Mouse (Mus musculus) heart, embryonic 13.5 days (tissue): ENCODE measurements around the gene Fam19a2. TPM values are rescaled to one million over a fixed set of nuclear protein-coding genes. Genes with fewer than 3 reads are reported as not detected.

Experiments
- ATAC-seq: fragments of 200-750 bp; cut with Nextera tagmentation; 2 replicates; pipeline ENCODE4 v1.8.0; 2017; ENCODE audit warnings: moderate TSS enrichment; ENCODE audit not compliant: insufficient number of reproducible peaks, low FRiP score, low TSS enrichment; ENCODE audit errors: extremely low read depth
- H3K27ac ChIP-seq: fragments of 300-500 bp; sonication (generic); replicated peaks from 2 replicates; pipeline ENCODE4 v1.5.1; 2015; ENCODE audit warnings: moderate library complexity, mild to moderate bottlenecking, inconsistent platforms
- H3K27me3 ChIP-seq: fragments of 300-500 bp; sonication (generic); replicated peaks from 2 replicates; pipeline ENCODE4 v1.6.1; 2015; ENCODE audit warnings: mild to moderate bottlenecking, inconsistent platforms
- H3K36me3 ChIP-seq: fragments of 300-500 bp; sonication (generic); 2 replicates; pipeline ENCODE4 v1.6.1; 2015; ENCODE audit warnings: mild to moderate bottlenecking, inconsistent platforms
- H3K4me1 ChIP-seq: fragments of 300-500 bp; sonication (generic); 2 replicates; pipeline ENCODE4 v1.6.1; 2015; ENCODE audit warnings: inconsistent platforms
- H3K4me2 ChIP-seq: fragments of 300-500 bp; sonication (generic); 2 replicates; pipeline ENCODE4 v1.6.1; 2015; ENCODE audit warnings: inconsistent platforms, mild to moderate bottlenecking, moderate library complexity
- H3K4me3 ChIP-seq: fragments of 300-500 bp; sonication (generic); 2 replicates; pipeline ENCODE4 v1.5.1; 2015; ENCODE audit warnings: moderate library complexity, mild to moderate bottlenecking, inconsistent platforms
- H3K9ac ChIP-seq: fragments of 300-500 bp; sonication (generic); 2 replicates; pipeline ENCODE4 v1.6.1; 2015; ENCODE audit warnings: inconsistent platforms, mild to moderate bottlenecking, moderate library complexity
- H3K9me3 ChIP-seq: fragments of 300-500 bp; sonication (generic); 2 replicates; pipeline ENCODE4 v1.6.1; 2016; ENCODE audit warnings: inconsistent platforms
- WGBS: fragments of 180-500 bp; shearing (Covaris S2); methylation state at CpG from one replicate; pipeline ENCODE4 v1.1.7; 2015; ENCODE audit warnings: mixed read lengths; 5-methylcytosine and 5-hydroxymethylcytosine counted together
- polyA plus RNA-seq: library from polyadenylated mRNA; unstranded; fragments of >200 nt; fragmentation: Nextera tagmentation; extraction: Ambion mirVana; gene quantifications from 2 replicates; pipeline ENCODE4 v1.2.1, GENCODE M21; 2015

The Fam19a2 gene
- polyA plus RNA-seq, 1 experiment from 2014 or later: 0.96 TPM

- Histone ChIP-seq H3K4me3 (no peak overlapping the region), H3K36me3 (no peaks in the 10 kb centered on the region), H3K4me1 (no peaks in the 10 kb centered on the region), H3K27me3 (no peaks in the 10 kb centered on the region), H3K27ac (no peak overlapping the region), H3K9me3 (no peaks in the 10 kb centered on the region), H3K9ac (no peak overlapping the region), H3K4me2 (no peak overlapping the region)
- no peak for ATAC-seq
- 73% methylated on average over 1 of the region's 1 CpGs for WGBS
Observed at GRCm38 (mm10) chr10:123456800-123457199, 193.0 kb downstream of the Fam19a2 start.

GRCm38 (mm10) chr10:123460466-123460865, 196.7 kb downstream of the Fam19a2 start:
- Histone ChIP-seq H3K4me2 (no peak overlapping the region), H3K36me3 (no peaks in the 10 kb centered on the region), H3K4me1 (no peaks in the 10 kb centered on the region), H3K9ac (no peak overlapping the region), H3K4me3 (no peak overlapping the region), H3K27ac (no peak overlapping the region), H3K27me3 (no peaks in the 10 kb centered on the region), H3K9me3 (no peaks in the 10 kb centered on the region)
- ATAC-seq: no peak
- WGBS: 72% methylated on average over 5 of the region's 5 CpGs

- Histone ChIP-seq H3K27me3 (no peaks in the 10 kb centered on the region), H3K9ac (no peak overlapping the region), H3K27ac (no peak overlapping the region), H3K4me1 (no peaks in the 10 kb centered on the region), H3K4me3 (no peak overlapping the region), H3K4me2 (no peak overlapping the region), H3K9me3 (no peaks in the 10 kb centered on the region), H3K36me3 (no peaks in the 10 kb centered on the region)
- ATAC-seq: no peak
- WGBS: 78% methylated on average over 3 of the region's 3 CpGs
Observed at GRCm38 (mm10) chr10:123462305-123462704, 198.5 kb downstream of the Fam19a2 start.

- no peak for ATAC-seq
- no peak overlapping the region for H3K9ac ChIP-seq
- no peak overlapping the region for H3K27ac ChIP-seq
- no peak overlapping the region for H3K4me3 ChIP-seq
- H3K27me3 ChIP-seq: no peaks in the 10 kb centered on the region
- H3K9me3 ChIP-seq: no peaks in the 10 kb centered on the region
- no peaks in the 10 kb centered on the region for H3K36me3 ChIP-seq
- WGBS: 53% methylated on average over 3 of the region's 3 CpGs
- H3K4me2 ChIP-seq: no peak overlapping the region
- no peaks in the 10 kb centered on the region for H3K4me1 ChIP-seq
Observed at GRCm38 (mm10) chr10:123514749-123515148, 251.0 kb downstream of the Fam19a2 start.

- no peak overlapping the region for H3K4me2 ChIP-seq
- no peaks in the 10 kb centered on the region for H3K27me3 ChIP-seq
- WGBS: 40% methylated on average over 2 of the region's 2 CpGs
- peaks cover 15% of the 10 kb centered on the region for H3K9me3 ChIP-seq
- H3K36me3 ChIP-seq: no peaks in the 10 kb centered on the region
- no peak overlapping the region for H3K4me3 ChIP-seq
- no peak overlapping the region for H3K9ac ChIP-seq
- ATAC-seq: no peak
- H3K4me1 ChIP-seq: 0 out of 2 replicates have a peak, but pooled peaks cover 10% of the 10 kb centered on the region
- peak overlapping the region; percentile 62 for H3K27ac ChIP-seq
Observed at GRCm38 (mm10) chr10:123520613-123521012, 256.8 kb downstream of the Fam19a2 start.

- no peak for ATAC-seq
- Histone ChIP-seq H3K9me3 (peaks cover 15% of the 10 kb centered on the region), H3K4me3 (no peak overlapping the region), H3K9ac (no peak overlapping the region), H3K4me1 (0 out of 2 replicates have a peak, but pooled peaks cover 10% of the 10 kb centered on the region), H3K36me3 (no peaks in the 10 kb centered on the region), H3K27me3 (no peaks in the 10 kb centered on the region), H3K4me2 (no peak overlapping the region), H3K27ac (no peak overlapping the region)
- 78% methylated on average over 6 of the region's 6 CpGs for WGBS
Observed at GRCm38 (mm10) chr10:123521203-123521602, 257.4 kb downstream of the Fam19a2 start.

GRCm38 (mm10) chr10:123525424-123525823, 261.6 kb downstream of the Fam19a2 start:
- ATAC-seq: no peak
- Histone ChIP-seq H3K4me2 (no peak overlapping the region), H3K9me3 (peaks cover 15% of the 10 kb centered on the region), H3K4me3 (no peak overlapping the region), H3K27ac (no peak overlapping the region), H3K36me3 (no peaks in the 10 kb centered on the region), H3K4me1 (0 out of 2 replicates have a peak, but pooled peaks cover 6% of the 10 kb centered on the region), H3K9ac (no peak overlapping the region), H3K27me3 (no peaks in the 10 kb centered on the region)
- 78% methylated on average over 5 of the region's 5 CpGs for WGBS

GRCm38 (mm10) chr10:123526059-123526458, 262.3 kb downstream of the Fam19a2 start:
- ATAC-seq: no peak
- no peak overlapping the region for H3K4me2 ChIP-seq
- peaks cover 15% of the 10 kb centered on the region for H3K9me3 ChIP-seq
- whole genome bisulfite sequencing: 61% methylated on average over 3 of the region's 3 CpGs
- H3K4me3 ChIP-seq: no peak overlapping the region
- H3K27ac ChIP-seq: no peak overlapping the region
- no peaks in the 10 kb centered on the region for H3K27me3 ChIP-seq
- no peaks in the 10 kb centered on the region for H3K36me3 ChIP-seq
- H3K9ac ChIP-seq: no peak overlapping the region
- 0 out of 2 replicates have a peak, but pooled peaks cover 3% of the 10 kb centered on the region for H3K4me1 ChIP-seq

- no peaks in the 10 kb centered on the region for H3K9me3 ChIP-seq
- no peaks in the 10 kb centered on the region for H3K36me3 ChIP-seq
- no peak for ATAC-seq
- no peak overlapping the region for H3K9ac ChIP-seq
- no peaks in the 10 kb centered on the region for H3K27me3 ChIP-seq
- WGBS: 60% methylated on average over 4 of the region's 4 CpGs
- no peak overlapping the region for H3K4me3 ChIP-seq
- H3K4me1 ChIP-seq: no peaks in the 10 kb centered on the region
- no peak overlapping the region for H3K27ac ChIP-seq
- no peak overlapping the region for H3K4me2 ChIP-seq
Observed at GRCm38 (mm10) chr10:123536143-123536542, 272.3 kb downstream of the Fam19a2 start.

GRCm38 (mm10) chr10:123548391-123548790, 284.6 kb downstream of the Fam19a2 start:
- WGBS: 58% methylated on average over 6 of the region's 6 CpGs
- ATAC-seq: no peak

GRCm38 (mm10) chr10:123567677-123568076, 303.9 kb downstream of the Fam19a2 start:
- 0 out of 2 replicates have a peak, but pooled peaks cover 4% of the 10 kb centered on the region for H3K4me1 ChIP-seq
- no peak overlapping the region for H3K9ac ChIP-seq
- H3K4me3 ChIP-seq: no peak overlapping the region
- H3K27me3 ChIP-seq: no peaks in the 10 kb centered on the region
- H3K9me3 ChIP-seq: no peaks in the 10 kb centered on the region
- ATAC-seq: no peak
- 82% methylated on average over 1 of the region's 1 CpGs for WGBS
- H3K36me3 ChIP-seq: no peaks in the 10 kb centered on the region
- no peak overlapping the region for H3K27ac ChIP-seq
- H3K4me2 ChIP-seq: no peak overlapping the region

More at GRCm38 (mm10) chr10:123548391-123548790, 284.6 kb downstream of the Fam19a2 start:
- Histone ChIP-seq H3K9me3 (no peaks in the 10 kb centered on the region), H3K9ac (no peak overlapping the region), H3K4me1 (no peaks in the 10 kb centered on the region), H3K36me3 (no peaks in the 10 kb centered on the region), H3K27ac (no peak overlapping the region), H3K4me3 (no peak overlapping the region), H3K27me3 (no peaks in the 10 kb centered on the region), H3K4me2 (no peak overlapping the region)

- 0 out of 2 replicates have a peak, but pooled peaks cover 9% of the 10 kb centered on the region for H3K4me1 ChIP-seq
- no peak overlapping the region for H3K4me2 ChIP-seq
- H3K27ac ChIP-seq: no peak overlapping the region
- 62% methylated on average over 10 of the region's 10 CpGs for WGBS
- no peak for ATAC-seq
- H3K9me3 ChIP-seq: no peaks in the 10 kb centered on the region
- no peaks in the 10 kb centered on the region for H3K36me3 ChIP-seq
- no peaks in the 10 kb centered on the region for H3K27me3 ChIP-seq
- no peak overlapping the region for H3K4me3 ChIP-seq
- no peak overlapping the region for H3K9ac ChIP-seq
Observed at GRCm38 (mm10) chr10:123570616-123571188, 306.9 kb downstream of the Fam19a2 start.
